Mouse (Mus musculus): ENCODE results near the gene Nemf. TPM values are rescaled to one million over a fixed set of nuclear protein-coding genes. Genes with fewer than 3 reads are reported as not detected.
A peak's percentile ranks its signal among the peaks of the same experiment; 100 is the strongest.

Nemf gene
- total RNA-seq, 2 experiments from 2014 or later = 38.2 to 40.8 TPM

DNA sequence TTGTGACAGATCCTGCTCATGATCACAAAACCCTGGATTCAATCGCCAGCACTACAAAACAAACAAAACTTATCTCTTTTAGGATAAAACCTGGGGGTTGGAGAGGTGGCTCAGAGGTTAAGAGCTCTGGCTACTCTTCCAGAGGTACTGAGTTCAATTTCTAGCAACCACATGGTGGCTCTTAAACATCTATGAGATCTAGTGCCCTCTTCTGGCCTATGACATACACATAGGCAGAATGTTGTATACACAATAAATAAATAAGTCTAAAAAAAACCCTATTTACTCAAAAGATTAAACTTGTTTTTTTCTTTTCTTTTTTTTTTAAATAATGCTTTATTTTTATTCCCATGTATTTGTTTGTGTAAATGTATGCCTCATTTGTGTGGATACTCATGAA, 5.3 kb downstream of the Nemf start:
- intact Hi-C loops (cut with DNase I) = no loop called here
- DNase-seq (ENCODE audit: extremely low spot score in 1 of 2, low spot score in 2 of 2) = no peak

DNA sequence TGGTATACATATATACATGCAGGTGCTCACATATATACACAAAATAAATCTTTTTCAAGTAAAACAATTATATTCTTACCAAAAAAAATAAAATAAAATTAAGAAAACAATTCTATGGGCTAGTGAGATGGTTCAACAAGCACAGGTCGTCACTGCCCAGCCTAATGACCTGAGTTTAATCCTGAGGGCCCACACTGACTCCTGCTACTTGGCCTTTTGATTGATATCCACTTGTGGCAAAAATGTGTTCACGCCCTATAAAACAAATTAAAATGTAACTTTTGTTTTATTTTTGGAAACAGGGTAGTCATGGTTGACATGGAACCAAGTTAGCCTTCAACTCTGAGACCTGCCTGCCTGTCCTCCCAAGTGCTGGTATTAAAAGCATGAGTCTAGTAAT, 7.0 kb downstream of the Nemf start:
- DNase-seq (ENCODE audit: extremely low spot score in 1 of 2, low spot score in 2 of 2) = no peak
- intact Hi-C loops (cut with DNase I) = no loop called here

DNA sequence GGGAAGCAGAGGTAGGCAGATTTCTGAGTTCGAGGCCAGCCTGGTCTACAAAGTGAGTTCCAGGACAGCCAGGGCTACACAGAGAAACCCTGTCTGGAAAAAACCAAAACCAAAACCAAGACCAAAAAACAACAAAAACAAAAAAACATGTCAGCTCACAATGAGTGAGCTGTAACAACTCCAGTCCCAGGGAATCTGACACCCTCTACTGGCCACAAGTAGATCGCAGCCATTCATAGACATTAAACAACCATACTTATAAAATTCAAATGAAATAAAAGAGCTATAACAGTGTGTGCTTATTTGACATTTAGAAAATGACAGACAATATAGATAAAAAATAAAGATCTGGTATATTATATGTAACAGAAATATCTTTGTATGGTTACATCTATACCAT, 23.4 kb downstream of the Nemf start:
- DNase-seq (ENCODE audit: extremely low spot score in 1 of 2, low spot score in 2 of 2) = no peak

DNA sequence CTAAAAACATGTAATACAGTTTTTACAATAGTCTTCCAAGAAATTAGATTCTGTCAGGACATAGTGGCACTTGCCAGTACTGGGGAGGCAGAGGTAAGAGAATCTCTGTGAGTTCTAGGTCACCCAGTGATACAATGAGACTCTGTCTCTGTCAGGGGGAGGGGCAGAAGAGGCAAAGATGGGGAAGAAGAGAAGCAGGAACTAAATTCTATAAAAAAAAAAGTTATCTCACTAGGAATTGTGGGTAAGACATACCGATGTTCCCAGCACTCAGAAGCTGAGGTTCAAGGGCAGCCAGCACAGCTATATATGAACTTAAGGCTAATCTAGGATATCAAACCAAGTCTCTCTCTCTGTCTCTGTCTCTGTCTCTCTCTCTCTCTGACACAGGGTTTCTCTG, 24.8 kb downstream of the Nemf start:
- no peak for DNase-seq (ENCODE audit: extremely low spot score in 1 of 2, low spot score in 2 of 2)
- intact Hi-C loops (cut with DNase I) = no loop called here

More for the DNA sequence above, 23.4 kb downstream of the Nemf start:
- intact Hi-C loops (cut with DNase I) = no loop called here

DNA sequence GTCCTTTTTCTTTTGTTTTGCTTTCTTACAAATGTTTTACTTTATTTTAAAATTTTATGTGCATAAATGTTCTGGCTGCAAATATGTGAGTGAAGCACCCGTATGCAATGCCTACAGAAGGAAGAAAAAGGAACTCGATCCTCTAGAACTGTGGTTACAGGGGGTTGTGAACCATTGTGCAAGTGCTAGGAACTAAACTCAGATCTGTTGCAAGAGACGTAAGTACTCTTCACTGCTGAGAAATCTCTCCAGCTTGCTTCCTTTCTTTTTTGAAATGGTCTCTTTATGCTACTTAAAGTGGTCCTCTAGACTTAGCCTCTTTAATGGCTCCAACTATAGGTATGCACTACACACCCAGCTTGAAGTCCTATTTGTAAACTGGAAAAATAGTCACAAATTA, 25.8 kb downstream of the Nemf start:
- intact Hi-C loops (cut with DNase I) = no loop called here
- DNase-seq (ENCODE audit: extremely low spot score in 1 of 2, low spot score in 2 of 2) = no peak

DNA sequence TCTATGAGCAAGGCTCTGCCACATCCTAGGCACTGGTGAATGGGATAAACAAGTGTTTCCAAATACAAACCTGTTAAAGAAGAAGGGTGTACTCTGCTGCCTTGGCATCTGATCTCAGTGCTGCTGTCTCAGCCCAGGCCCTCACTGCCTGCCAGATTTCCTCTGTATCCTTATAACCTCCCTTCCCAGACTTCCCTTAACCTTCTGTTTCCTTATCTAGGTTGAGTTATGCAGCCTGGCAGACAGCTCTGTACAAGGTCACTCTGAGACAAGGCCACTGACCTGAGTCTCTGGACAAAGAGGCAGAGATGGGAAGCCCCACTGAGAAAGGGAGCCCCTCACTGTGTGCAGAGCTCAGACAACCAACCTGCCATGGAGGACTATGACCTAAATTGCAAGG, 38.5 kb downstream of the Nemf start:
- intact Hi-C loops (cut with DNase I) = no loop called here
- DNase-seq (ENCODE audit: extremely low spot score in 1 of 2, low spot score in 2 of 2) = no peak

DNA sequence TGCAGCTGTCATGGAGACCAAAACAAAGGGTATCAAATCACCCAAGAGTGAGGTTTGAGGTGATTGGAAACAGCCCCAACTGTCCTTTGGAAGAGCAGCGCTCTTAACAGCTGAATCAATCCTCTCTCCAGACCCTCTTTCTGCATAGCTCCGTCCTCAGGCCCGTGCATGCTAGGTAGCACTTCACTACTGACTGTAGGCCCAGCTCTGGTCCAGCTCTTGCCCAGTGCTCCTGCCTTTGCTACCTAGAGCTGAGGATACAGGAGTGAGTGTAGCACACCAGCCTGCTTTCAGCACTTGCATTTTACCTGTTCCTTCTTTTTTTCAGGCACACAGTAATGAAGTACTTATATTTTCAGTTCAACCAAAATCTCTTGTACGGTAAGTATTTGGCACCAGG, 47.3 kb downstream of the Nemf start:
- no peak for DNase-seq (ENCODE audit: extremely low spot score in 1 of 2, low spot score in 2 of 2)

DNA sequence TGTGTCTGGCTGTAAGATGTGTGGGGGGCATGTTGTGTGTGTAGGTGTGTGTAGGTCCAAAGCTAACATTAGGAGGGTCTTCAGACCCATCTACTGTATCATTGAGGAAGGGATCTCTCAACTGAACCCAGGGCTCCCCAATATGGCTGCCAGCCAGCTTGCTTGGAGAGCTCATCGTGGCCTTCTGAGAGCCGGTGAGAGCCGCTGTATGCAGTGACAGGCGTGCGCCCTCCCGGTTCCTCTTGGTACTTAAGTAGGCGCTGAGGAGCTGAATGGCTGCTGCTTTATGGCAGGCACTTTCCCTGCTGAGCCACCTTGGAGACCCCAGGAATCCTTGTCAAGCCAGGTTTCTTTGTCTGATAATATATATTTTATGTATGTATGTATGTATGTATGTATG, 50.6 kb downstream of the Nemf start:
- intact Hi-C loops (cut with DNase I) = loop anchor here (5.0 kb wide), 1 partner anchor 36 kb away; no protein-coding TSS in a partner anchor

More for the DNA sequence above, 47.3 kb downstream of the Nemf start:
- intact Hi-C loops (cut with DNase I) = loop anchor here (5.0 kb wide), 1 partner anchor 33 kb away; no protein-coding TSS in a partner anchor

DNA sequence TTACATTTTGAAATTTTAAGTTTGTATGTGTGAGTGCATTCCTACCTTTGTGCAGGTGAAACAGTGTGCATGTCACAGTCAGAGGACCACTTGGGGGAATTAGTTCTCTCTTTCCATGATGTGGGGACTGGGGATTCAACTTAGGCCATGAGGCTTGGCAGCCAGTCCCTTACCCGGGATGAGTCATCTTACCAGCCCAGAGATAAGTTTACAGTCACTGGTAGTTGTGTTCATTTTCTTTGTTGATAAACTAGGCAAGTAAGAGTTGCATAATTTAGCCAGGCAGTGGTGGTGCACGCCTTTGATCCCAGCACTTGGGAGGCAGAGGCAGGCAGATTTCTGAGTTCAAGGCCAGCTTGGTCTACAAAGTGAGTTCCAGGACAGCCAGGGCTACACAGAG, 52.9 kb downstream of the Nemf start:
- DNase-seq (ENCODE audit: extremely low spot score in 1 of 2, low spot score in 2 of 2) = no peak
- intact Hi-C loops (cut with DNase I) = no loop called here

More for the DNA sequence above, 50.6 kb downstream of the Nemf start:
- no peak for DNase-seq (ENCODE audit: extremely low spot score in 1 of 2, low spot score in 2 of 2)

DNA sequence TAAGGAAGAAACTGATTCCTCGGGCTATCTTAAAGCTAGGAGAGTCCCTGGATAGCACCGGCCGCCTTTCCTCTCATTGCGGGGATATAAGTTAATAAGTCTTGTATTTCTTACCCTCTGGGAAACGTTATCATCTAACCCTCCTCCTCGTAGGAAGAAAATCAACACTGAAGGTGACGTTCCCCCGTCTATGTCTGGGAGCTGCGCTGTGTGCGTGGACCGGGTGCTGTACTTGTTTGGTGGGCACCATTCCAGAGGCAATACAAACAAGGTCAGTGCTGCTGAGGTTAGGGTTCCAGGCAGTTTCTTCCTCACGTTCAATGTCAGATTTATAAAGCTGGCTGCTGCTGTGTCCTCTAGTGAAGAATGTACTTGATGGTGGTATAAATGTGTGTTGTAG, 54.8 kb downstream of the Nemf start:
- intact Hi-C loops (cut with DNase I) = no loop called here
- no peak for DNase-seq (ENCODE audit: extremely low spot score in 1 of 2, low spot score in 2 of 2)

DNA sequence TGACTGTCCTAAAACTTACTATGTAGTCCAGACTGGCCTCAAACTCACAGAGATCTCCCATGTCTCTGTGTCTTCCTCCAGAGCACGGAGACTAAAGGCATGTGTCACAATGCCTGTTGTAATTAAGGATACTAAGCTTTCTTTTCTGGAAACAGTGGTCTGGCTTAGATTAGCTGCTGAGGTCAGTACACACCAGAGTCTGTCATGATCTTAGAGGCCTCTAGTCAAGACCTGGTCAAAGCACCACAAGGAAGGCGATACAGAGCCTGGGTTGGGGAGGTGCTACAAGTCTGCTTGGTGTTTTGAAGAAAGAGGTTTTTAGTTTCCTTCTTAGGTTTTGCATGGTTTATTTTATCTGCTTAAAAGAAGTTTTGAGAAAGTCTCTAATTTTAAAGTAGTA, 56.6 kb downstream of the Nemf start:
- intact Hi-C loops (cut with DNase I) = no loop called here
- DNase-seq (ENCODE audit: extremely low spot score in 1 of 2, low spot score in 2 of 2) = no peak

DNA sequence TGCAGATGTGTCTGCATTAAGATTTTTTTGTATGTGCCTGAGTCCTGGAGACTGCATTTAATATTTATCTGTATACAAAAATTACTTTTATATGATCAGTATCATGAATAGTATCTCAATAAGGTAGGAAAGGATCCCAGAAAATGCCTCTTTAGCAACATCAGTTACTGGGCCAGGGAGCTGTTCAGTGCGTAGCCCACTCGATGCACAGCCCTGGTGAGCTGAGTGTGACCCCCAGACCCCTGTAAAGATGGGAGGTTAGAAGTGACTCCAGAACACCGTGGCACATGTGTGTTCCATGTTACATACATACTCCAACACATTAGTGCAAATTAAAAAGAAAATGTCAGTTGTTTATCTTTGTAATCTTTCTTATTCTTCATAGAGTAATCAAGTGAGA, 57.1 kb downstream of the Nemf start:
- intact Hi-C loops (cut with DNase I) = loop anchor here (5.0 kb wide), 2 partner anchors 88 to 103 kb away; partner anchors contain the start of genes Dnaaf2 and Gm49383
- no peak for DNase-seq (ENCODE audit: extremely low spot score in 1 of 2, low spot score in 2 of 2)

DNA sequence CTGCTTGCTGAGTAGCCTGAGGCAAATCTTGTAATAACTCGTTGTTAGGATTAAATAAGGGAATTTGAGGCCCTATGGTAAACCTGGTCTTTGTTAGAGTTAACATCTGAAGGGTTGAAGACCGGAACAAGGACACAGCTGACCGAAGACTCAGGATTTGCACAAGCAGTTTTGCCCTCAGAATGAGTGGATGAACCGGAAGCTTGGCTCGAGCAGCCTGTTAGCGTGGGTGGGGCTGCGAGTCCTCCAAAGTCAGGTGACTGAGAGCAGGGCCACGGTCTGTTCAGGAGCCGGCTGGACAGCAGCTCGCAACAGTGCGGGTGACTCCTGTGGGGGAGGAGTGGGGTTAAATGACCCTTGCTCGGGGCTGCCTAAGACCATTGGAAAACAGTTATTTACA, 57.7 kb downstream of the Nemf start:
- intact Hi-C loops (cut with DNase I) = loop anchor here (5.0 kb wide), 2 partner anchors 87 to 102 kb away; partner anchors contain the start of genes Dnaaf2 and Gm49383
- DNase-seq (ENCODE audit: extremely low spot score in 1 of 2, low spot score in 2 of 2) = peak in 1 of 2 experiments; percentile 60

DNA sequence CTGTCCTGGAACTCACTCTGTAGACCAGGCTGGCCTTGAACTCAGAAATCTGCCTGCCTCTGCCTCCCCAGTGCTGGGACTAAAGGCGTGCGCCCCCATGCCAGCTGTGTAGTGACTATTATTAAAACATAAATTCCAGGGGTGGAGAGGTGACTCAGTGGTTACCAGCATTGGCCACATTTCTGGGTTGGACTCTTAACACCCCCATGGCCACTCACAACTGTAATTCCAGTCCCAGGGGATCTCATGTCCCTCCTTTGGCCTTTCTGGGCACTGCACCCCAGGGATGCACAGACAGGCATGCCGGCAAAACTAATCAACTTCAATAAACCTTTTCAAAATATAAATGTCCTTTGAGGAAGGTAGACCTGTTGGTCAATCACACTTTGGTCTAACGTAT, 58.7 kb downstream of the Nemf start:
- intact Hi-C loops (cut with DNase I) = loop anchor here (5.0 kb wide), 2 partner anchors 86 to 101 kb away; partner anchors contain the start of genes Dnaaf2 and Gm49383
- DNase-seq (ENCODE audit: extremely low spot score in 1 of 2, low spot score in 2 of 2) = no peak

DNA sequence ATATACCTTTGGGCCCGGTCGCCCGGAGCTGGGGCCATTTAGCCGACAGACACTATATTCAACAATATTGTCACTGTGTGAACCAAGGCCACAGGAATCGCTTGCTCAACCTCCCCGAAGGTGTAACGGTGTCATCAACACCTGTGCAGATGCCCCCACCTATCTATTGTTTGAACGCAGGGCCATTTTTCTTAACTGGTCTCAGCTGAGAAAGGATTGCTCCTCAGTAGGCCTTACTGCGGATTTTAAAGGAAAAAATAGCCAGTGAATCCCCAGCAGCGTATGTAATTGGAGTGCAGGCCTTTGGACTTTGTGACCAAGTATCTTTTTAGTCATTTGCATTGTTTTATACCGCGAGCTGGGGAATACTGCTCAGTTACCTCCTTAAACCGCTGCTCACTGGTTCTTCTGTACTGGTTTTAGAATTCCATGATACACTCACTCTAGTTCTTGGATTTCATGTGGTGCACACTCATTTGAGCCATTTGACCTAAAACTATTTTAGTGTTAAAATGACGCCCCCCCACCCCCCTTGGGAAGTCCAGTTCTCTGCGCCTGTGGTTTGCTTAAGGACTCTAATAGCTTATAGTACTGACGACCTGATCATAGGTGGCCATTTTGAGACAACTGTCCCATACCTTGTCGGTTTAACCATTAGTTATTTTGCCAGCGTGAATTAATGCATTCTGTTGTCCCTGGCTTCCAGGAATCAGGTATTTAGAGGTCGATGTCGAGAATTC, 59.4 kb downstream of the Nemf start:
- intact Hi-C loops (cut with DNase I) = loop anchor here (5.0 kb wide), 2 partner anchors 85 to 100 kb away; partner anchors contain the start of genes Dnaaf2 and Gm49383
- DNase-seq (ENCODE audit: extremely low spot score in 1 of 2, low spot score in 2 of 2) = no peak

DNA sequence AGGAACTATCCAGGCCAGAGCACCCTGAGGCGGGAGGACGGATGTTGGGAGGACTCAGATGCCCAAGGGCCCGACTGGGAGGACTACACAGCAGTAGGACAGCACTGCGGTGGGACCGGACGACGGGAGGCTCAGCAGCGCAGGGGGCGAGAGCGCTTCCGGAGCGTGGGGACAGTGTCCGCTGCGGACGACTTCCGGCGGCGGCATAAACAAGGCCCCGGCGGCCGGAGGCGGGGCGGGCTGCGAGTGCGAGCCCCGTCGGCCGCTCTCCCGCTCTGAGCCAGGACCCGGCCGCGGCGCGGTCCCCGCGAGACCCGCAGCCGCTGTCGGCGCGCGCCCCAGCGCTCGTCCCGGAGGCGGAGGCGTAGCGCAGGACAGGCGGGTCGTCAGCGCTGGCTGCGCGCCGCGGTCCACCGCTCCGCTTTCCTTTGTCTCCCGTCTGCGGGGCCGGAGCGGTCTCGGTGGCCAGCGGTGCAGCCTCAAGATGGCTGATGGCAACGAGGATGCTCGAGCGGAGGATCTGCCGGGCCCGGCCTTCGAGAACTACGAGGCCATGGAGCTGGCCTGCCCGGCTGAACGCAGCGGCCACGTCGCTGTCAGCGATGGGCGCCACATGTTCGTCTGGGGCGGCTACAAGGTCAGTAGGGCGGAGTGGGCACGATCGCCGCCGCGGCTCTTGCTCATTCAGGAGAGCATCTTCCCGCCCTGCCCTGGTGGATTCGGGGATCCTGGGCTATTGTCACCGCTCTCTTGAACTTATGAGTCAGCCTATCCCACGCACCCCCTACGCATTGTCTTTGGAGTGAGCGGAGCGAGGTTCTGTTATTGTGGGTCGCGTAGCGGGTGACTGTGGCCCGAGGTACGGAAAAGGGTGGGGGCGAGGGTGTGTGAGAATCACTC, 60.2 kb downstream of the Nemf start, which contains the start of gene Klhdc2:
TSS of gene Klhdc2 (plus strand) at position 171 of the 900 bp plus-strand sequence.
- intact Hi-C loops (cut with DNase I) = loop anchor here (5.0 kb wide), 2 partner anchors 84 to 99 kb away; partner anchors contain the start of genes Dnaaf2 and Gm49383
- peak; percentile 90 to 96 for DNase-seq (ENCODE audit: extremely low spot score in 1 of 2, low spot score in 2 of 2)

DNA sequence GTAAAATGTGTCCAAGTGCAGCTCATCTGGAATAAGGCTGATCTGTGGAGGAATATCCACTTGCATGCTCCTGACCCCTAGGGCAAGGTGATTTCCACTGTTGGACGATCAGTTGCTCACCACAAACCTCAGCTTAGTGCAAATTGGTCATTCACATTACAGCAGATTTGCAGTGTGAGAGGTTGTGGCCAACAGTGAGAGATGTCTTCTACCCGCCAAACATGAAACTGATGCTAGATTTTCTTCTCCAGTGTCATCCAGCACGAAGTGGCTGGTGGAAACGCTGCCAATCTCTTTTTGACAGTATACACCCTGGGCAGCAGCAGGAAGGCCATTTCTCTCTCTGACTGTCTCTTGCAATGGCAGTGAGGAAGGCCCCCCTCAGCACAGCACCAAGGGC, 61.3 kb downstream of the Nemf start:
- DNase-seq (ENCODE audit: extremely low spot score in 1 of 2, low spot score in 2 of 2) = no peak
- intact Hi-C loops (cut with DNase I) = loop anchor here (5.0 kb wide), 2 partner anchors 83 to 98 kb away; partner anchors contain the start of genes Dnaaf2 and Gm49383

DNA sequence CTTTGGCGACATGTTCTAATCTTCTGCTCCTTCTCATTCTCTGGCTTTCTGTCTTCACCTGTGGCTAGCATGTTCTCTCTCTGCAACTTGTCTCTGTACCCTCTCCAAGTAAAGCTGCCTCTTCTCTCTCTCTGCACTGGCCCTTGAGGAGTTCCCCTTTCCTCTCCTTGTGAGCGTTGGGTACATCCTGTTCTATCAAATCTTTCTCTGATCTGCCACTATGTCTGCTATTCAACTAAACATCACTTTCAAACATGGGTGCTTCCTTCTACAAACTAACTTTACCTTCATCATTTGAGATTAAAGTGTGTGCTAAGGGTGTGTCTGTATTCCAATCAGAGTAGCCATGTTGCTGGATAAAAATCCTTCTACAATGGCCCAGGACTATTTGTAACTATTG, 62.0 kb downstream of the Nemf start:
- intact Hi-C loops (cut with DNase I) = loop anchor here (5.0 kb wide), 2 partner anchors 83 to 98 kb away; partner anchors contain the start of genes Dnaaf2 and Gm49383
- no peak for DNase-seq (ENCODE audit: extremely low spot score in 1 of 2, low spot score in 2 of 2)

DNA sequence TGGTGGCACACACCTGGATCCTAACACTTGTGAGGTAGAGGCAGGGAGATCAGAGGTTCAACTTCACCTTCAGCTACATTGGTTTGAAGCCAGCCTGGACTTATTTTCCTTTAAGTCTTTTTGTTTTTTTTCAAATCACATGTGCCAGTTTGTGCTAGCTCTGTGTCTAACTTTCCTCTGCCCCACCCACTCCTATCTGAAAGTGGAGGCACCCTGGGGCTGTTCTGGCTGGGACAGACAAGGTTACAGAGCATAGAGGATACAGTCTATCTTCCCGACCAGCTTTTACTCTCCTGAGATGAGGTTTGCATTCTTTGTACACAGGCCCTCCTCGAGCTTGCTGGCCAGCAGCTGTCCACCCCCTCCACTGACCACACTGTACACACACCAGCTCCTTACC, 63.1 kb downstream of the Nemf start:
- no peak for DNase-seq (ENCODE audit: extremely low spot score in 1 of 2, low spot score in 2 of 2)
- intact Hi-C loops (cut with DNase I) = no loop called here

Data from left cerebral cortex, postnatal 10 days (tissue).